Mouse (Mus musculus): ENCODE measurements around the gene Gm20911.
"Not testable (repeated sequence)": the region's sequence is repeated elsewhere in the genome, so short reads cannot be mapped to it uniquely, and the experiment has no call there.

The Gm20911 gene

DNA sequence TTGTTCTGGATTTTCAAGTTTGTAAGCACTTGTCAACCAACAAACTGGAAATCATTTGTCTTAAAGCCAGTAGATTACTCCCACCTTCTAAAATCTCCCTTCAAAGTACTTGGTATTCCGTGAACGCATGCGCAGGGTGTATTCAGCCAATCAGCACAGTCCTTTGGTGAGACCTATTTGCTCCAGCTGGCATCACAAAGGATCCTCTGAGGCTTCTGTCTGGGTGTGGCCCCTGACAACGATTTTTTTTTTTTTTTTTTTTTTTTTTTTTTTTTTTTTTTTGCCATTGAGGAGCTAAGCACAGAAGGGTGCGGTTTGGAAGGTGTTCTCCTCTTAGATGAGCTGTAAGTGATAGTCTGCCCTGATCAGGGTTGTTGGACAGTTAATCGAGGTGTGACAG lies at the start of gene Gm20911:
Gm20911 (plus strand) TSS at position 301 of the 400 bp plus-strand sequence.
- not testable (repeated sequence) for DNase-seq (ENCODE audit: low read depth)

All from naive thymus-derived CD4-positive, alpha-beta T cell, adult 2 months (primary cell).